Mouse (Mus musculus) brown adipose tissue, adult 24 weeks (tissue): ENCODE results near the gene Brd7. TPM values are rescaled to one million over a fixed set of nuclear protein-coding genes. Genes with fewer than 3 reads are reported as not detected.

ENCODE experiments used
- H3K27ac ChIP-seq: fragments of 200-500 bp; replicated peaks from 2 replicates; pipeline ENCODE4 v1.5.1; 2012; ENCODE audit warnings: low read depth, mild to moderate bottlenecking, low read length
- H3K4me1 ChIP-seq: fragments of 200-500 bp; 2 replicates; pipeline ENCODE4 v1.6.1; 2012; ENCODE audit warnings: low read length, mixed read lengths; ENCODE audit not compliant: control insufficient read depth, insufficient read depth, insufficient read length
- H3K4me3 ChIP-seq: fragments of 200-500 bp; 2 replicates; pipeline ENCODE4 v1.5.1; 2012; ENCODE audit warnings: low read depth, mild to moderate bottlenecking, low read length, moderate library complexity; ENCODE audit not compliant: insufficient read depth
- polyA plus RNA-seq: library from polyadenylated mRNA; stranded (reverse); fragments of >200 nt; gene quantifications from 2 replicates; pipeline ENCODE4 v1.2.4, GENCODE M21; 2012; ENCODE audit not compliant: missing spikeins, insufficient read depth, insufficient read length

Gene Brd7
- polyA plus RNA-seq, 1 experiment = 61.5 TPM

DNA sequence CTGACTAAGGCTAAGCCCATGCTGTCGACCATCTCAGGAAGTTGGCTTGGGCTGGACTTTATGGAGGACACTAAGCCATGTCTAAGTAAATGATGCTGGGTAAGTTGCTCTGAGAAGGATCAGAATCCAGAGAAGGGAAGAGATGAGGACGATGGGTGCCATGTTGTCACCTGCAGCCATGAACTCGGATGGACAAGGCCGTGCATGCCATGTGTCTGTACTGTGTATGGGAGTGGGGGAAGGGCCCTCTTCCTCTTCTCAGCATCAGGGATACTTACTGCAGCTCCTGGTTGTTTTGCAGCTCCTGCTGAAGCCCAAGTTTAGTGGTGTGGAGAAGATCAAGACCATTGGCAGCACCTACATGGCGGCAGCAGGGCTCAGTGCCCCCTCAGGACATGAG lies 36.2 kb downstream of the Brd7 start:
- H3K27ac ChIP-seq = no peak overlapping the region
- no peaks in the 10 kb centered on the region for H3K4me1 ChIP-seq
- H3K4me3 ChIP-seq = no peak overlapping the region

DNA sequence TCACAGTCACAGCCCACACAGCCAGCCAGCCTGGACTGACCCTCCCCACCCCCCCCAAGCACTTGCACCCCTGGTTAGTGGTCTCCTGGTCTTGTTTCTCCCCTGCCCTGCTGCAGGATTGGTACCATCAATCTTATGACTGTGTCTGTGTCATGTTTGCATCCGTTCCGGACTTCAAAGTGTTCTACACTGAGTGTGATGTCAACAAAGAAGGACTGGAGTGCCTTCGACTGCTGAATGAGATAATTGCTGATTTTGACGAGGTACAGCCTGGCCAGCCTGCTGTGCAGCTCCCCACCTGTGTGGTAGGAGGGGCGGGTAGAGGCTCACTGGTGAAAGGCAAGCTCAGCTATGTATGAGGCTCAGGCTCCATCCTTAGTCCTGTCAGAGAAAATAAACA lies 36.7 kb downstream of the Brd7 start:
- no peaks in the 10 kb centered on the region for H3K4me1 ChIP-seq

DNA sequence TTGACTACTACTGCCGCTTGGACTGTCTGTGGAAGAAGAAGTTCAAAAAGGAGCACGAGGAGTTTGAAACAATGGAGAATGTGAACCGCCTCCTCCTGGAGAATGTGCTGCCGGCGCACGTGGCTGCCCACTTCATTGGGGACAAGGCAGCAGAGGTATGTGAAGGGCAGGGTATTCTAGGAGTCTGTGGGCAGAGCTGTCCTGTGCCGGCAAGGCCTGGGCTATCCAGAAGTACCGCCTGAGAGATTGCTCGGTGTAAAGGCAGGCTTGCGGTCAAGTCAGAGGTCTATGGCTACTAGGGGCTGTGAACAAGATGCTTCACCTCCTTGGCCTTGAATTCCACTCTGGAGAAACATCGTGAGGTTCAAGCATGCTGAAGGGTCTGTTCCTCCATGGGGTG lies 37.2 kb downstream of the Brd7 start:
- H3K4me3 ChIP-seq = no peak overlapping the region
- H3K4me1 ChIP-seq = no peaks in the 10 kb centered on the region
- no peak overlapping the region for H3K27ac ChIP-seq

More for the DNA sequence above, 36.7 kb downstream of the Brd7 start:
- no peak overlapping the region for H3K27ac ChIP-seq
- H3K4me3 ChIP-seq = no peak overlapping the region

DNA sequence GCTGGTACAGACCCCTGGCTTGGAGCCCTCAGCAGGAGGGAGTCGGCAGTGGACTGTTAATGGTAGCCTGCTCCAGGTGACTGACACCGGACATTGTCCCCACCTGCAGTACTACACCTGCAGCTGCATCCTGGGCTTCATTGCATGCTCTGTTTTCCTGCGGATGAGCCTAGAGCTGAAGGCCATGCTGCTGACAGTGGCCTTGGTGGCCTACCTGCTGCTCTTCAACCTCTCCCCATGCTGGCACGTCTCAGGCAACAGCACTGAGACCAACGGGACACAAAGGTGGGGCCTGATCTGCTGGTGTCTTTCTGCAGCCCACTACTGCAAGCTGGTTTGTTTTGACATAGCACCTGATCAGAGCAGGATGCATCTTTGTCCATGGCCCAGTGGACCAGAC lies 38.5 kb downstream of the Brd7 start:
- no peaks in the 10 kb centered on the region for H3K4me1 ChIP-seq
- H3K4me3 ChIP-seq = no peak overlapping the region

DNA sequence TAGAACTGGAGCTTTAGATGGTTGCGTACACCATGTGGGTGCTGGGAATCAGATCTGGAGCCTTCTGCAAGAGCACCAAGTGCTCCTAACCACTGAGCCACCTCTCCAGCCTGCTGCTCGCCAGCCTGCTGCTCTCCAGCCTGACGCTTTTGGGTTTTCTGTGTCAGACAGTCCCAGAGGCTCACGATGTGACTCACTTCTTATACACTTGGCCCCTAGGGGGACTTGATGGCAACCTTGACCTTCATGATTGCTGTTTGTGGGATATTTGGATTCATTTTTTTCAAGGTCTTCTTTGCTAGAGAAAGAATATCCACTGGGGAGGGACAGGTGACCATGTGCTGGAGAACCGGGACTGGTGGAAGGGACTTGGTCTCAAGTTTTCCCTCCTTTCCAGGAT lies 40.6 kb downstream of the Brd7 start:
- Histone ChIP-seq H3K27ac (no peak overlapping the region), H3K4me3 (no peak overlapping the region), H3K4me1 (no peaks in the 10 kb centered on the region)

More for the DNA sequence above, 38.5 kb downstream of the Brd7 start:
- no peak overlapping the region for H3K27ac ChIP-seq

DNA sequence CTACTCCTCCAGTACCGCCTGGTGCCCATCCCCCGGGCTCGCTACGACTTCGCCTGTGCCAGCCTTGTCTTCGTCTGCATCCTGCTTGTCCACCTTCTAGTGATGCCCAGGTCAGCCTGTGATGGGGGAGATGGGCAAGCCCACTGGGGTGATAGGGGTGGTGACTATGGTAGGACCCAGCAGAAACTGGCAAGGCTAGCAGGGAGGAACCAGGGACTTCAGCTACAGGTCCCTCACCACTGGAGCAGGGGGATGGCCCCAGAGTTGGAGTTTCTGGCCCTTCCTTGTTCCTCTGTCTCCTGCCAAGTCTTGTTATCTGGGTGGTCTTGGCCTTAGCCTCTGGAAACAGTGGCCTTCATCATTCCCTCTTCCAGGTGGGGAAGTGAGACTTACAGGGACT lies 41.9 kb downstream of the Brd7 start:
- Histone ChIP-seq H3K27ac (no peak overlapping the region), H3K4me1 (no peaks in the 10 kb centered on the region), H3K4me3 (no peak overlapping the region)

DNA sequence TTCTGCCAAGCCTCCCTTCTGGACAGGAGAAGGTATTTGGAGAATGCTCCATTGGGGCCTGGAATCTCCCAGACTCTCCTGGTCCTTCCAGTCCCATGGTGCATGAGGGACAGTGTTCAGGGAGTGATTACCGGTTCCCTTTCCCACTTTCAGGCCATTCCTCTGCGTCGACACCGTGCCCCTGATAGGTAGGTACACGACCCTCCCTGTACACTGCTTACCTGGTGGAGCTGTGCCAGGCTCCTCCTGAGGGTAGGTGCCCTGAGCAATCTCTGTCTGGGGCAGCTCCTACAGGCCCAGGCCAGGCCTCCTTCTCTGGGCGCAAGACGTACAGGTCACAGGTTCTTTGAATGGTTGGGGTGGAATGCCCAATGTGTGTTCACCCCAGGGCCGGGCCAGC lies 43.8 kb downstream of the Brd7 start:
- H3K4me3 ChIP-seq = no peak overlapping the region
- H3K27ac ChIP-seq = no peak overlapping the region
- H3K4me1 ChIP-seq = no peaks in the 10 kb centered on the region

DNA sequence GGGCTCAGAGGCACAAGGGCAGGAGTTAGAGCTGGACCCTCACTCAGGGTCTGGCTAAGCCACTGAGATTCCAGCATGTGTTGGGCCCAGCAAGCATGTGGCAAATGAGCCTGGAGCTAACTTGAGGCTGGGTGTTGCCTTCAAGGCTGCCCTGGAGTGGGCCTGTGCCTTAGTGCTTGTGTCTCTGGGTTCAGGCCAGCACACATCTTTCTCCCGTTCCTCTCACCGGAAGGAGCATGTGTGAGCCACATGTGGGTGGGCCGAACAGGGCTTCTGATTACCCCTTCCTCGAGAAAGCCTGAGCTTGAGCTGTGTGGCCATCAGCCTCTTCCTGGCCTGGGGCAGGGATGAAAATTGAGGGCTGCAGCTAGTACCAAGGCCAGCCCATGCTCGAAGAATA lies 44.7 kb downstream of the Brd7 start:
- H3K4me3 ChIP-seq = no peak overlapping the region
- no peaks in the 10 kb centered on the region for H3K4me1 ChIP-seq
- no peak overlapping the region for H3K27ac ChIP-seq

DNA sequence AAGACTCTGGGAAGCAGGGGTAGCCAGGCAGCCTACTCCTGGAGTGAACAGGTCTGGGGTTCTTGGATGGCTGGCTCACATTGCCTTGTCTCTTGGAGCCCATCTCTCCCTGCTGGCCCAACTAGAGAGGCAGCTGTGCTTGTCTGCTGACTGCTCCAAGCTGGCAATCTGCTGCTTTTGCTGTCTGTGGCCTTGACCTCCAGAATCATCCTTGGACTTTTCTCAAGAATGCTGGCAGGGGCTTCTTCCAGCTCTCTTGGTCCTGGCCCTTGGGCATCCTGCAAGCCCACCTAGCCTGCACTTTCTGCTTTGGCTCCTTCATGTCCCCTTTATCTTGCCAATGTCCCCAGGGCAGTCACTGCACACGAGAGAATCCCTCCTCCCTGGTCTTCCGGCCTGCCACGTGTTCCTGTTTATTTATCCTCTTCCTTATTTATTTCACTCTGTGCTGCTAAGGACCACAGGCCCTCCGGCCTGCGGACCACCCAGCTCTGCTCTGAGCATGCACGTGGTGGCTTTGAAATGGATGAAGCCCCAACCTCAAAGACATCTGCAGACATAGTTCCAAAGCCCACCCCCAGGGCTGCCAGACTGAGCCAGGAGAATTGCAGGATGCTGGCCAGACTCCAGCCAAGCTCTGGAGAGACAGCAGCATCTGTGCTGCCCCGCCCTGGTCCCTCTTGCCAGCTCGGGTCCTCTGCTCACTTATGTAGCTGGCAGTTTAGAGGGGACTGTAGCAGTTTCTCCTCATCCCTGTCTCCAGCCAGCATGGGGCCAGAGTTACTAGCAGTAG lies 45.7 kb downstream of the Brd7 start:
- Histone ChIP-seq H3K4me1 (no peaks in the 10 kb centered on the region), H3K27ac (no peak overlapping the region), H3K4me3 (no peak overlapping the region)

DNA sequence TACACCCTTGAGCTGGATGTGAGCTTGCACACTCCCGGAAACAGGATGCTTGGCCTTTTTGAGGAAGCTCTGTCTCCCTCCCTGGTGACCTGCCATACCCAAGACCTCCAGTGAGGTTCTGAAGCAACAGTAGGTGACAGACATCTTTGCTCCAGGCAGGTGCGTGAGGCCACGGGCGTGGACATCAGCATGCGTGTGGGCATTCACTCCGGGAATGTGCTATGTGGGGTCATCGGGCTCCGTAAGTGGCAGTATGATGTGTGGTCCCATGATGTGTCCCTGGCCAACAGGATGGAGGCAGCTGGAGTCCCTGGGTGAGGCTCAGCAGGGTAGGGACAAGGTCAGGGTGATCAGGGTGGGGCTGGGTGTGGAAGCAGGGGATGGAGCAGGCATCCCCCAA lies 46.7 kb downstream of the Brd7 start:
- no peaks in the 10 kb centered on the region for H3K4me1 ChIP-seq
- H3K27ac ChIP-seq = no peak overlapping the region
- H3K4me3 ChIP-seq = no peak overlapping the region

DNA sequence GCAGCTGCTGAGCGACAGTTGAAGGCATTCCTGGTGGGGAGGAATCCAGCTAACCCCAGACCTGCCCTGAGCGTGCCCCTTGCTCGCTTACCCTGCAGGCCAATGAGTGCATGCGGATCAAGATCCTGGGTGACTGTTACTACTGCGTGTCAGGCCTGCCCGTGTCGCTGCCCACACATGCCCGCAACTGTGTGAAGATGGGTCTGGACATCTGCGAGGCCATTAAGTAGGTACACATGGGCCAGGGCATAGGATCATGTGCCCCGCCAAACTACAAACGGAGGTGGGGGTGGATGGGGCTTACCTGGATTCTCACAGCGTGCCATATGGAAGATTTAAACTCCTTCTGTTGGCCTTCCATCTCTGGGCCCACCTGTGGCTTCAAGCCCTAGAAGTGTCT lies 48.0 kb downstream of the Brd7 start:
- Histone ChIP-seq H3K4me3 (no peak overlapping the region), H3K27ac (no peak overlapping the region), H3K4me1 (no peaks in the 10 kb centered on the region)

DNA sequence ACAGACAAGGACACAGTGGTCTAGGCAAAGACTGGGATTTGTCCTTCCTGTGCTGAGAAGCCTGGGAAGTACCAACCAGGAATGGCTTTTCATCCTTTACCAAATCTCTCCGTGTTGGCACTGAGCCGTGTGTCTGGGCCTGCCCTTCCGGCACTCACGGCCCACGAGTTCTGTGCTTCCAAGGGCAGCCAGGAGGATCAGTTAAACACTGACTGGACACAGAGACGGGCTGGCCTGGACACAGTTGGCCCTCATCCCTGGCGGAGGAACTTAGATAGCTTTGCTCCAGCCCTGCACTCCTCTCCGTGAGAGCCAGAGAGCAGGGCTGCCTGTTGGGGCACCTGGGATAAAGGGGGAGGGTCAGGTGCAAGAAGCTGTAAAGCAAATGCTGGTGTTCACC lies 49.0 kb downstream of the Brd7 start:
- H3K4me1 ChIP-seq = no peaks in the 10 kb centered on the region
- H3K27ac ChIP-seq = no peak overlapping the region
- no peak overlapping the region for H3K4me3 ChIP-seq

DNA sequence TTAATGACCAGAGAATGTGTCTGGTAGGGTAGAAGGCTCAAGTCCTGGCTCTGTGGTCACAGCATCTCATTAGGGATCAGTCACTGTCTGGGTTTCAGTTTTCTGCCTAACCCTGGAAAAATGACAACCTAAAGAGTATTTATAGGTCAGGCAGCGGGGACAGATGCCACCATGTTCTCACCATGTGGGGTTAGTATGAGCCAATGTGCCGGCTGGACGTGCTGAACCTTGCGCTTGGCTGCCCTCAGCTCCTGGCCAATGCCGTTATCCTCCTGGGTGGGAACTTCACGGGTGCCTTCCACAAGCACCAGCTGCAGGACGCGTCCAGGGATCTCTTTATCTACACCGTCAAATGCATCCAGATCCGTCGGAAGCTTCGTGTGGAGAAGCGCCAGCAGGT lies 51.7 kb downstream of the Brd7 start:
- Histone ChIP-seq H3K4me1 (no peaks in the 10 kb centered on the region), H3K27ac (no peak overlapping the region)

DNA sequence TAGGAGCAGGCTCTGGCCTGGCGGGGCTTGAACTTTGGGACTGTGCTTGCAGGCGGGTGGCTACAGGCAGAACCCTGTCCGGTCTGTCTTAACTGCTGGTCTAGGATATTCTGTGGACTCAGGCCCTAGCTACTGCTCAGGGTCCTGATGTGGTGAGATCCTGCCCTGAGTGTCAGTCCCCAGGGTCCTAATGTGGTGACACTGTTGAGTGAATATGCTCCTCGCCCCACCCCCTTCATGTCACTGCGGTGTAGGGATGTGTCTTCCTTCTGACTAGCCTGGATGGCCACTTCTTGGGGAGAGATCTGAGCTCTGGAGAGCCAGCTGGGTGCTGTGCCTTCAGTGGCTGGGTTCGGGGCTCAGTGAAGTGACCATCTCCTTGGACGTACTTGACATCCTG lies 52.1 kb downstream of the Brd7 start:
- Histone ChIP-seq H3K4me1 (no peaks in the 10 kb centered on the region), H3K4me3 (no peak overlapping the region), H3K27ac (no peak overlapping the region)

More for the DNA sequence above, 51.7 kb downstream of the Brd7 start:
- H3K4me3 ChIP-seq = no peak overlapping the region

DNA sequence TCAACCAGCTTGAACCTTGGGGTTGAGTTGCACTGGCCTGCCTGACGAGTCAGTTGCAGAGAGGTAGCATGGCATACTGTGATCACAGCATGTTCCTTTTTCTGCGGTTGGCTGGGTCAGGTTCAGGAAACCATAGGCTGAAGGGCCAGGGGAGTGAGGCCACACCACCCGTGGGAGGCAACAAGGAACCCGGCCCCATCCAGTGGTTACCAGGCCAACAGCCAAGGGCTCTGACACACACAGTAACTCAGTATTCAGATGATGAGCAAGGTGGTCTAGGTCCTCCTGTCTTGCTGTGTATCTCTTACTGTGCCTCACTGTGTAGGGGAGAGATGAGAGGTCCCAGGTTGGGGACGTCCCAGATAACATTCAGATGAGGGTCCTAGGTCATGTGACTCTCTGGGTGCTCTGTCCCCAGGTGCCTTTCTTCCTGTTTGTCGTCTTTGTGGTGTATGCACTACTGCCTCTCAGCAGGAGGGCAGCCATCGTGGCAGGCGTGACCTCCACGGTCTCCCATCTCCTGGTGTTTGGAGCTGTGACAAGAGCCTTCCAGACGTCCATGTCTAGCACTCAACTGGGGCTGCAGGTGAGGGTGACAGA lies 52.6 kb downstream of the Brd7 start:
- Histone ChIP-seq H3K4me1 (no peaks in the 10 kb centered on the region), H3K4me3 (no peak overlapping the region), H3K27ac (no peak overlapping the region)

DNA sequence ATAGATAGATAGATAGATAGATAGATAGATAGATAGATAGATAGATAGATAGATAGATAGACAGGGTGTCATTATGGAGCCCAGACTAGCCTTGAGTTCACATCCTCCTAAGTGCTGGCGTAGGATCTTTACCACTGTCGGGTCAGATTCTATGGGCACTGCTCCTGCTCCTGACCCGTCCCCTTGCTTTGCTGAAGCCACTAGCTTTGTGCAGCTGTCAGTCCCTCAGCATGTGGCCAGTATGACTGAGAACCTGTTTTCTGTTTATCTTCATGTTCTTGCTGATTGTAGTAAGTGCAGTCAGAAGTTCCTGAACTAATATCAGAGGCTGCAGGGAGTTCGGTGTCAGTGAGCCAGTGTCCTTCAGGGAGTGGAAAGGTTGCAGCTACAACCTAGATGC lies 54.3 kb downstream of the Brd7 start:
- no peak overlapping the region for H3K4me3 ChIP-seq
- H3K4me1 ChIP-seq = no peaks in the 10 kb centered on the region
- H3K27ac ChIP-seq = no peak overlapping the region
